Mouse (Mus musculus) stomach, embryonic 15.5 days (tissue): ENCODE data around the gene Gimap3. TPM values are rescaled to one million over a fixed set of nuclear protein-coding genes. Genes with fewer than 3 reads are reported as not detected.

Experiments used
- ATAC-seq: fragments of 200-750 bp; cut with Nextera tagmentation; 2 replicates; pipeline ENCODE4 v1.8.0; 2017; ENCODE audit warnings: low read depth, moderate number of reproducible peaks, moderate TSS enrichment; ENCODE audit not compliant: insufficient read depth, low FRiP score
- H3K27ac ChIP-seq: fragments of 300-500 bp; sonication (generic); 2 replicates; pipeline ENCODE4 v1.5.1; 2015; ENCODE audit warnings: mild to moderate bottlenecking, inconsistent platforms
- H3K27me3 ChIP-seq: fragments of 300-500 bp; sonication (generic); replicated peaks from 2 replicates; pipeline ENCODE4 v1.6.1; 2015; ENCODE audit warnings: inconsistent platforms
- H3K36me3 ChIP-seq: fragments of 300-500 bp; sonication (generic); 2 replicates; pipeline ENCODE4 v1.6.1; 2015; ENCODE audit warnings: inconsistent platforms
- H3K4me1 ChIP-seq: fragments of 300-500 bp; sonication (generic); 2 replicates; pipeline ENCODE4 v1.6.1; 2015; ENCODE audit warnings: inconsistent platforms
- H3K4me2 ChIP-seq: fragments of 300-500 bp; sonication (generic); 2 replicates; pipeline ENCODE4 v1.6.1; 2015; ENCODE audit warnings: mild to moderate bottlenecking, inconsistent platforms
- H3K4me3 ChIP-seq: fragments of 300-500 bp; sonication (generic); replicated peaks from 2 replicates; pipeline ENCODE4 v1.5.1; 2015; ENCODE audit warnings: inconsistent platforms
- H3K9ac ChIP-seq: fragments of 300-500 bp; sonication (generic); 2 replicates; pipeline ENCODE4 v1.6.1; 2015; ENCODE audit warnings: inconsistent platforms
- H3K9me3 ChIP-seq: fragments of 300-500 bp; sonication (generic); 2 replicates; pipeline ENCODE4 v1.6.1; 2016; ENCODE audit warnings: inconsistent platforms
- WGBS: fragments of 180-500 bp; shearing (Covaris S2); methylation state at CpG from one replicate; pipeline ENCODE4 v1.1.7; 2015; 5-methylcytosine and 5-hydroxymethylcytosine counted together
- polyA plus RNA-seq: library from polyadenylated mRNA; unstranded; fragments of >200 nt; fragmentation: Nextera tagmentation; extraction: Ambion mirVana; gene quantifications from 2 replicates; pipeline ENCODE4 v1.2.1, GENCODE M21; 2015

Gene Gimap3
- polyA plus RNA-seq, 1 experiment from 2014 or later: 0.06 TPM

DNA sequence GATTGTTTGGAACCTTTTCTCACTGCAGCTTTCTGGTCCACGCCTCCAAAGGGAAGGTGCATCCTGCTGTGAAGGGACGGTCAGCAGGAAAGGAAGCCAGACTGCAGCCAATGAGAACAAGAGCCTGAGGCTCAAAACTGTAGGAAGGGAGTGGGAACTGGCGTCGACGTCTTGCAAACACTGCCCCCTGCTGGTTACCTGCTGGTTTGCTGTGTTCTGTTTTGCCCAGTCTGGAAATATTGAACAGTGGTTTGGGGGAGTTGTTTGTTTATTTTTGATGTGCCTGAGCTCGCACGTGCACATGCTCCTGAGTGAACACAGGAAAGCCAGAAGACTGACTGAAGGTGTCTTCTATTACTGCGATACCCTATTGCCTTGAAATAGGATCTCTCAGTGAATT, 1.4 kb upstream of the Gimap3 start:
- no peaks in the 10 kb centered on the region for H3K9me3 ChIP-seq
- 9% methylated on average over 8 of the region's 8 CpGs for WGBS
- no peaks in the 10 kb centered on the region for H3K4me1 ChIP-seq
- no peak overlapping the region for H3K4me3 ChIP-seq
- H3K27ac ChIP-seq: no peak overlapping the region
- H3K9ac ChIP-seq: no peak overlapping the region
- no peaks in the 10 kb centered on the region for H3K27me3 ChIP-seq
- 0 out of 2 replicates have a peak, but pooled peaks have one; percentile 56 for ATAC-seq
- H3K36me3 ChIP-seq: no peaks in the 10 kb centered on the region
- no peak overlapping the region for H3K4me2 ChIP-seq

DNA sequence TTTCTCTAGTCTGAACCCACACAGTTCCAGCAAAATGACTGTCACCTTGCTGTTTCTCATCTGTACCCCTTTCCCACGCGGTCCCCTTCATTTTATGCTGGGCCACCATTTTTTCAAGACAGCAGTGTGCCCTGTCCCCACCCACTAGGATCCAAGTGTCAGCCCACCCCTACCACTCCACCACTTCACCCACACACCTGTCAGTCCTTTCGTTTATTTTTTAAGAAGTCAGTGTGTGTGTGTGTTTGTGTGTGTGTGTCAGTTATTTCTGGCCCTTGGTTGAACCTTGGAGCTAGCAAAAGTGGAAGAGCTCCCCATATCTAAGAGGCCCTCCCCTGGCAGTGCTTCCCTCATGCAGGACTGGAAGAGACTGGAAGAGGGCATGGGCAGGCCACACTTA, 1.7 kb downstream of the Gimap3 start:
- no peak overlapping the region for H3K4me3 ChIP-seq
- 79% methylated on average over 3 of the region's 3 CpGs for WGBS
- no peak overlapping the region for H3K9ac ChIP-seq
- H3K4me1 ChIP-seq: no peaks in the 10 kb centered on the region
- H3K36me3 ChIP-seq: no peaks in the 10 kb centered on the region
- H3K9me3 ChIP-seq: no peaks in the 10 kb centered on the region
- no peak for ATAC-seq
- no peak overlapping the region for H3K27ac ChIP-seq
- H3K4me2 ChIP-seq: no peak overlapping the region
- no peaks in the 10 kb centered on the region for H3K27me3 ChIP-seq

DNA sequence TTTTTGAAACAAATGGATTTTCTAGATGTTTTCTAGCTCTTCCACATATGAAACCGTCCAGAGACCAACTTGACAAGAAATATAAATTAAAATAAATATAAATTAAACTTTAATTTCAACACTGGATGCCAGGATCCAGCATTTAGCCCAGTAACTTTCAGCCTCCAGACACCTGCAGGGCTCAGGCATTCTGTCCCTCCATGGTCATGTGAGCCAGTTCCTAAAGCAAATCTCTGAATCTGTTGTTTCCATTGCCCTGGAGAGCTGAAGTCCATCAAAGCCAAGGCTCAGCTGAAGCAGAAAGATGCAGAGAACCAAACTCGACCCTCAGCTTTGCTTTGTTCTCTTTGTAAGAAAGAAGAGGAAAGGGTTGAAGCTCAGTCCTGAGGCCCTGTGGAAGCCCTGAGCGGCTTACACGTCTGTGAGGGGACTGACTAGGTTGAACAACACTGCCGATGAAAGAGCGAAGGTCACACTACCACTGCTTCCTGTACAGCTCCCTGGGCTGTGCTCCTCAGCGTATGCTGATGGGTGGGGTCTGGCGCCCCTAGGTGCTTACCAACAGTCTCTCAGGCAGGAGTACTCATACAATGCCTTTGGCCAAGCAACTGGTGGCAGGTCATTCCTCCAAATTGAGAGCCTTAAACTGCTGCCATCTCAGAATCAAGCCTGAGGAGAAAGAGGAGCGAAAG, 2.3 kb downstream of the Gimap3 start:
- Histone ChIP-seq H3K4me2 (no peak overlapping the region), H3K9ac (no peak overlapping the region), H3K27ac (no peak overlapping the region), H3K27me3 (no peaks in the 10 kb centered on the region), H3K36me3 (no peaks in the 10 kb centered on the region), H3K4me1 (no peaks in the 10 kb centered on the region), H3K9me3 (no peaks in the 10 kb centered on the region), H3K4me3 (no peak overlapping the region)
- 64% methylated on average over 9 of the region's 9 CpGs for WGBS
- ATAC-seq: no peak

DNA sequence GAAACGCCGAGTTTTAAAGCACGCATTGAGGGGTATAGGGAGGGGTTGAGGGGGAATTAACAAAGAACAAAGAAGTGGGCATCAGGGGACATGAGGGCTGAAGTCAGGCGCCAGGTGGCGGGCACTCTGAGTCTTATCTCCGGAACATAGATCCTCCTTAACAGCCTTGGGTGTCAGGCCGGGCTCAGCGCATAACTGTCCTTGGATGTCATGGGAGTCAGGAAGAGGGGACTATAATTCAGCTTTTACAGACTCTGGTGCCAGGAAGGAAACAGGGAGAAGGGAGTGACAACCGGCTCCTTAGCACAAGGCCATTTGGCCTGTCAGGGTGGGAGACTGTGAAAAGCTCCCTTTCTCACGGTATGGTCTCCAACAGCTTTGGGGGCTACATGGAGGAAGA, 6.2 kb downstream of the Gimap3 start:
- H3K4me1 ChIP-seq: no peaks in the 10 kb centered on the region
- no peaks in the 10 kb centered on the region for H3K9me3 ChIP-seq
- no peaks in the 10 kb centered on the region for H3K36me3 ChIP-seq
- H3K27me3 ChIP-seq: no peaks in the 10 kb centered on the region
- no peak overlapping the region for H3K27ac ChIP-seq
- no peak overlapping the region for H3K4me2 ChIP-seq
- no peak for ATAC-seq
- no peak overlapping the region for H3K9ac ChIP-seq
- H3K4me3 ChIP-seq: no peak overlapping the region
- 91% methylated on average over 10 of the region's 10 CpGs for WGBS

GRCm38 (mm10) chr6:48763567-48764270, 6.9 kb downstream of the Gimap3 start:
- H3K9me3 ChIP-seq: no peaks in the 10 kb centered on the region
- 63% methylated on average over 7 of the region's 7 CpGs for WGBS
- no peak overlapping the region for H3K4me3 ChIP-seq
- H3K4me1 ChIP-seq: no peaks in the 10 kb centered on the region
- no peak overlapping the region for H3K27ac ChIP-seq
- H3K4me2 ChIP-seq: no peak overlapping the region
- no peaks in the 10 kb centered on the region for H3K27me3 ChIP-seq
- H3K9ac ChIP-seq: no peak overlapping the region
- no peaks in the 10 kb centered on the region for H3K36me3 ChIP-seq
- ATAC-seq: no peak

- 33% methylated on average over 7 of the region's 7 CpGs for WGBS
- H3K27me3 ChIP-seq: no peaks in the 10 kb centered on the region; the same call in 1 of the 2 replicates
- no peak for ATAC-seq
- H3K4me3 ChIP-seq: no peak overlapping the region
- H3K9ac ChIP-seq: no peak overlapping the region
- H3K27ac ChIP-seq: peak overlapping the region; percentile 11; the same call in 1 of the 2 replicates
- no peaks in the 10 kb centered on the region for H3K9me3 ChIP-seq
- H3K36me3 ChIP-seq: no peaks in the 10 kb centered on the region
- H3K4me1 ChIP-seq: peaks cover 9% of the 10 kb centered on the region; the same call in 1 of the 2 replicates
- H3K4me2 ChIP-seq: peak overlapping the region; percentile 13; the same call in 1 of the 2 replicates
Observed at GRCm38 (mm10) chr6:48747091-48747966, 23.3 kb downstream of the Gimap3 start.

DNA sequence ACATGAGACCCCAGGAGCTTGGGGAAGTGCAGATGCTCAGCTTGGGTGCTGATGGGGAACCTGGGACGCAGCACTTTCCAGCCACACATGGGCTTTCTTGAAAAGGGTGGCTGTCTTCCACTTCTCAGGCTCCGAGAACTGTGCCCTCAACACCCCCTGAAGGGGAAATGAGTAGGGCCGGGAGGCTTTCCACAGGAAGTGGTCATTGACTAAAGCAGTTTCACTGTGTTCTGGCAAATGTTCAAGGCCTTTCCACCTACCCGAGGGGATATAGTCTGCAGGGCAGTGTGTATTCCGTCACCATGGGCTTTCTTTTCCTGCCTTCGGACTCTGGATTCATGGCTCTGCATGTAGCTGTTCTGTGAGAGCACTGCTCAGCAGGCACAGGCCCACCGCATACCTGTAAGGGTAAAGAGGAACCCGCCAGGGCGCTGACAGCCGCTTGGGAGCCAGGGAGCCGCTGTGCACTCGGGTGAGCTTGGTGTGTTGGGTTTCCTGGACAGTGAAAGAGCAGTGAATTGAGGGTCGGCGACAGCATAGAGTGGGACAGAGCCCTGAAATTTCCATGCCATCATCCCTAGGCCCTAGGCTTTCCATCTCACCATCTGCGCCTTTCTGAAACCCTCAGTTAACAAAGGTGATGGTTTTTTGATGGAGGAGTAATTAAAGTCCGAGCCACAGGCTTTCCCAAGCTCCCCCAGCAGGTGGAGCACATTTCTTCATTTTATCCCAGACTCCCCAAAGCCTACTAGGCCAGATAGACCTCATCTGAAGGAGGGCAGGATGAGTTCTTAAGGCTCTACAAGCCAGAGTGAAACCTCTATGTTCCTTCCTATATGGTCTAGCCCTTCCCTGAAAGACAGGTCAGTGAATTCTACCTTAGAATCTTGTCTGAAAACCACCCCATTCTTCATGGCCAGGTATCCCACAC, 24.4 kb downstream of the Gimap3 start, which contains the start of gene Gimap5:
TSS of gene Gimap5 (plus strand) at position 239 of the 931 bp plus-strand sequence.
- ATAC-seq: no peak
- WGBS: 39% methylated on average over 16 of the region's 16 CpGs
- Histone ChIP-seq H3K9ac (no peak within 1 kb of the TSS), H3K4me2 (0 out of 2 replicates have a peak within 1 kb of the TSS, but pooled peaks have one; percentile 28), H3K36me3 (no peaks in the 10 kb centered on the region), H3K27ac (peak within 1 kb of the TSS; percentile 11; the same call in 1 of the 2 replicates), H3K4me1 (peaks cover 12% of the 10 kb centered on the region; the same call in 1 of the 2 replicates), H3K9me3 (no peaks in the 10 kb centered on the region), H3K4me3 (peak within 1 kb of the TSS; percentile 6; the same call in 1 of the 2 replicates), H3K27me3 (no peaks in the 10 kb centered on the region; the same call in 1 of the 2 replicates)

DNA sequence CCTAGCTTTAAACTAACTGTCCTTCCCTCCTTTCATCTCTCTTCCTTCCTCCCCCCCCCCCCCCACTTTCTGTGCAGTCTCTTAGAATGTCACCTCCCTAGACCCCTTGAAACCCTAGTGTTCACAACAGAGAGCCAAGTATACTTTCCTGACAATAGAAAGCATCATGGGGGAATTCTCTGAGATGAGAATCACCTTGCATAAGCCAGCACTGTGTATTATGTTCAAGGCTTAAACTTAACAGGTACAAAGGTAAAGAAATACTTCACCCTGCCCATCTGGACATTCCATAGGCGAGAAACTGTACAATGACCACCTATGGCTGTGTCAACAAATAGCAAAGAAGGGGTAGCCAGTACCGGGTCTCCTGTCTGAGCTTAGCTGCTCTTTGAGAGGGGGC, 25.2 kb downstream of the Gimap3 start:
- Histone ChIP-seq H3K4me1 (peaks cover 13% of the 10 kb centered on the region; the same call in 1 of the 2 replicates), H3K27ac (0 out of 2 replicates have a peak overlapping the region, but pooled peaks have one; percentile 10), H3K4me2 (no peak overlapping the region), H3K9me3 (no peaks in the 10 kb centered on the region), H3K4me3 (no peak overlapping the region), H3K36me3 (no peaks in the 10 kb centered on the region), H3K9ac (no peak overlapping the region), H3K27me3 (no peaks in the 10 kb centered on the region; the same call in 1 of the 2 replicates)
- no peak for ATAC-seq
- WGBS: 52% methylated on average over 2 of the region's 2 CpGs

DNA sequence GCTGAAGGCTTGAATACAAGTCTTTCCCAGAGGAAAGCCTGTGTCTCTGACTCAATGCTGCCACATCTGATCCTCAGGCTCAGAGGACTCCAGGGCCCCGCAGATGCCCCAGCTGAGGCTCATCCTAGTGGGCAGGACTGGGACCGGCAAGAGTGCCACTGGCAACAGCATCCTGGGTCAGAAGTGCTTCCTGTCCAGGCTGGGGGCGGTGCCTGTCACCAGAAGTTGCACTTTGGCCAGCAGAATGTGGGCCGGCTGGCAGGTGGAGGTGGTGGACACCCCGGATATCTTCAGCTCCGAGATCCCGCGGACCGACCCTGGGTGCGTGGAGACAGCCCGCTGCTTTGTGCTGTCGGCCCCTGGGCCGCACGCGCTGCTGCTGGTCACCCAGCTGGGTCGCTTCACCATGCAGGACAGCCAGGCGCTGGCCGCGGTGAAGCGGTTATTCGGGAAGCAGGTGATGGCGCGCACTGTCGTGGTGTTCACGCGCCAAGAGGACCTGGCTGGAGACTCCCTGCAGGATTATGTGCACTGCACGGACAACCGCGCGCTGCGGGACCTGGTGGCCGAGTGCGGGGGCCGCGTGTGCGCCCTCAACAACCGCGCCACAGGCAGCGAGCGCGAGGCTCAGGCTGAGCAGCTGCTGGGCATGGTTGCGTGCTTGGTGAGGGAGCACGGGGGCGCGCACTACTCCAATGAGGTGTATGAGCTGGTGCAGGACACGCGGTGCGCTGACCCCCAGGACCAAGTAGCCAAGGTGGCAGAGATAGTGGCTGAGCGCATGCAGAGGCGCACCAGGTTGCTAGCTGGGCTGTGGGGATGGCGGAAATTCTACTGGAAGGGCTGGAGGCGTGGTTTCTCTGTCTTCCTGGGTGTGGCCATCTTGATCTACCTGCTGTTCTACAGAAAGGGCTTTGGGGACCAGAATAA, 28.0 kb downstream of the Gimap3 start:
- H3K27me3 ChIP-seq: no peaks in the 10 kb centered on the region; the same call in 1 of the 2 replicates
- H3K4me3 ChIP-seq: peak overlapping the region; percentile 41
- no peaks in the 10 kb centered on the region for H3K9me3 ChIP-seq
- H3K9ac ChIP-seq: peak overlapping the region; percentile 47
- 10% methylated on average over 52 of the region's 52 CpGs for WGBS
- no peaks in the 10 kb centered on the region for H3K36me3 ChIP-seq
- peak; percentile 25; the same call in 1 of the 2 replicates for ATAC-seq
- peak overlapping the region; percentile 42 for H3K27ac ChIP-seq
- H3K4me2 ChIP-seq: peak overlapping the region; percentile 87
- H3K4me1 ChIP-seq: peaks cover 13% of the 10 kb centered on the region; the same call in 1 of the 2 replicates

DNA sequence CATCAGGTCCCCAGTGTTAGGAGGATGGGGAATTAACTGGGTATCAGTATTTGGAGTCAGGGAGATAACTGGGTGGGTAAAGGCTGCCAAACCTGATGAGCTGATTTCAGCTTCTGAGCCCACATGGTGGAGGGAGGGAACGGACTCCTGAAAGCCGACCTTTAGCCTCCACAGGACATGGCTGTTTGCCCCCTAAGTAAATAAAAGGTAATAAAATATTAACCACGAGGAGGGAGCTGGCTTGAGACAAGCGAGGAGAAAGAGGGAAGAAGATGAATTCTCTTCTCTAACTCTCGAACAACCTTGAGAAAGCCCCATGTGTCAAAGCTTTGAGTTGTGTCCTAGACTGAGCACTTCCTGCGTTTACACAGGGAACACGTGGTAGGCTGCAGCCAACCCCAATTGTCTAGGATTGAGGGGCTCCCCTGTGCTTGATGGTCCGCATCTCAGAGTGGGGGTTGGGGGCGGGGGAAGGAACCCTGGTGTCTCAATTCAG, 28.9 kb downstream of the Gimap3 start:
- Histone ChIP-seq H3K9me3 (no peaks in the 10 kb centered on the region), H3K4me2 (peak overlapping the region; percentile 87), H3K36me3 (no peaks in the 10 kb centered on the region), H3K4me1 (peaks cover 13% of the 10 kb centered on the region; the same call in 1 of the 2 replicates), H3K4me3 (no peak overlapping the region), H3K9ac (no peak overlapping the region), H3K27me3 (no peaks in the 10 kb centered on the region; the same call in 1 of the 2 replicates), H3K27ac (peak overlapping the region; percentile 42)
- WGBS: 12% methylated on average over 9 of the region's 9 CpGs
- peak; percentile 48; the same call in 1 of the 2 replicates for ATAC-seq
